Mouse (Mus musculus): ENCODE results near the gene Arhgap15. TPM values are rescaled to one million over a fixed set of nuclear protein-coding genes. Genes with fewer than 3 reads are reported as not detected.

Gene Arhgap15
- total RNA-seq, 1 experiment: not detected

DNA sequence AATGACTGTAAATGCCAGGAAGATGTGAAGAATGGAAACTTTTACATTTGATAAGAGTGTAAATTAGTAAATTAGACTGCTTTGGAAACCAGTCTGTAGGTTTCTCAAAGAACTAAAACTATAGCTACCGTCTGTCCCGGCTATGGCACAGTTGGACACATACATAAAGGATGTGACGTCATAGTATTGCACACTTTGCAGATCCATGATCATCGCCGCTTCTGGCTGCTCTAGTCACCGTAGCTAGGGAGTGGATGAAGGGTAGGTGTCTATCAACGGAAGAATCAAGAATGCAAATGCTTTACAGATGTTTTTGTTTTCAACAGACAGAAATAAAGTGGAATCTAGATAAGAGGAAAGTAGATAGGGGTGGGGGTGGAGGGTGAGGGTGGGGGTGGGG, 11.1 kb upstream of the Arhgap15 start:
- in situ Hi-C loops (cut with MboI; ENCODE audit: low sequenced_read_pairs in 2 of 2, unreplicated experiment in 2 of 2): no loop called here
- Histone ChIP-seq H3K27ac (ENCODE audit: insufficient read depth, low read depth, low read length, poor library complexity, severe bottlenecking) (no peak overlapping the region), H3K9ac (ENCODE audit: insufficient read depth, low read depth, low read length, poor library complexity, severe bottlenecking) (no peak overlapping the region), H3K4me3 (ENCODE audit: insufficient read depth in 1 of 2, low read depth in 1 of 2, low read length in 2 of 2, poor library complexity in 1 of 2, severe bottlenecking in 1 of 2) (no peak overlapping the region), H3K9me3 (ENCODE audit: control insufficient read depth, insufficient read depth, low read depth, low read length) (no peaks in the 10 kb centered on the region), H3K4me1 (ENCODE audit: control insufficient read depth in 2 of 2, insufficient read depth in 2 of 2, low read length in 2 of 2, poor library complexity in 1 of 2) (peaks cover 0 to 3% of the 10 kb centered on the region in 2 experiments; a peak in 2 of 4 replicates), H3K36me3 (ENCODE audit: control insufficient read depth, insufficient read depth, low read length, poor library complexity, severe bottlenecking) (no peaks in the 10 kb centered on the region)
- TF ChIP-seq CHD2 (IDR thresholded peaks at IDR 0.05; ENCODE audit: low read depth, low read length) (no peak), ZNF384 (IDR thresholded peaks at IDR 0.05; ENCODE audit: low read depth, low read length) (no peak), ZC3H11A (IDR thresholded peaks at IDR 0.05; ENCODE audit: borderline replicate concordance, low read depth, low read length) (no peak), MAFK (IDR thresholded peaks at IDR 0.05; ENCODE audit: insufficient read depth, low read depth, low read length) (no peak), HCFC1 (IDR thresholded peaks at IDR 0.05; ENCODE audit: borderline replicate concordance, insufficient read depth, low read length) (no peak)
- no peak for DNase-seq (ENCODE audit: low read depth, low spot score)

DNA sequence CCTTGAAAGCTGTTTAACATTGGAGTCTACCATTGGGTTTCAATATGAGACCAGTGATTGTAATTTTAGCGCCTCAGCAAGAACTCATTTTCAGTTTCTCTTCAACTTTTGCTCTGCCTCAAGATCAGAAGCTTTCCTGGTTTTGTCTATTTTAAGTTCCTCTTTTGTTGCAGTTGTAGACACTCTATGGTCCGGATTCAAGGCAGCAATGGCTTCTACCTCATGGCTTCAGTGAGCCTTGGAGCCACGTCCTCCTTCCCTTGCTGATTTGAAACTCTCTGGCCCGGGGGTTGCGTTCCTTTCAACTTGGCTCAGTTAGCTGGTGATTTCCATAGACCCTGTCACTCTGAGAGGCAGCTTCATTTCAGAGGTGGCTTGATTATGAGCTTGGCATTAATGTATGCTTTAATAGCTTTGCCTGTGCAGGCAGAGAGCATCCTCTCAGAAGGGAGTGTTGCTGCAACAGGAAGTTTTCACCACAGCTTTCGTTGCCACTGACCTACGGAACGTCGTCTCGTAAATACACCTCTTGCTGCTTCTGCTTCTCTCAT, 10.0 kb upstream of the Arhgap15 start:
- Histone ChIP-seq H3K4me3 (ENCODE audit: insufficient read depth in 1 of 2, low read depth in 1 of 2, low read length in 2 of 2, poor library complexity in 1 of 2, severe bottlenecking in 1 of 2) (no peak overlapping the region), H3K36me3 (ENCODE audit: control insufficient read depth, insufficient read depth, low read length, poor library complexity, severe bottlenecking) (no peaks in the 10 kb centered on the region), H3K9me3 (ENCODE audit: control insufficient read depth, insufficient read depth, low read depth, low read length) (no peaks in the 10 kb centered on the region), H3K9ac (ENCODE audit: insufficient read depth, low read depth, low read length, poor library complexity, severe bottlenecking) (no peak overlapping the region), H3K27ac (ENCODE audit: insufficient read depth, low read depth, low read length, poor library complexity, severe bottlenecking) (no peak overlapping the region), H3K4me1 (ENCODE audit: control insufficient read depth in 2 of 2, insufficient read depth in 2 of 2, low read length in 2 of 2, poor library complexity in 1 of 2) (peaks cover 0 to 3% of the 10 kb centered on the region in 2 experiments; a peak in 2 of 4 replicates)
- no peak for DNase-seq (ENCODE audit: low read depth, low spot score)
- TF ChIP-seq ZC3H11A (IDR thresholded peaks at IDR 0.05; ENCODE audit: borderline replicate concordance, low read depth, low read length): no peak
- no peak for TF ChIP-seq CHD2 (IDR thresholded peaks at IDR 0.05; ENCODE audit: low read depth, low read length)
- no peak for TF ChIP-seq HCFC1 (IDR thresholded peaks at IDR 0.05; ENCODE audit: borderline replicate concordance, insufficient read depth, low read length)
- no peak for TF ChIP-seq ZNF384 (IDR thresholded peaks at IDR 0.05; ENCODE audit: low read depth, low read length)
- TF ChIP-seq MAFK (IDR thresholded peaks at IDR 0.05; ENCODE audit: insufficient read depth, low read depth, low read length): no peak
- in situ Hi-C loops (cut with MboI; ENCODE audit: low sequenced_read_pairs in 2 of 2, unreplicated experiment in 2 of 2): no loop called here

DNA sequence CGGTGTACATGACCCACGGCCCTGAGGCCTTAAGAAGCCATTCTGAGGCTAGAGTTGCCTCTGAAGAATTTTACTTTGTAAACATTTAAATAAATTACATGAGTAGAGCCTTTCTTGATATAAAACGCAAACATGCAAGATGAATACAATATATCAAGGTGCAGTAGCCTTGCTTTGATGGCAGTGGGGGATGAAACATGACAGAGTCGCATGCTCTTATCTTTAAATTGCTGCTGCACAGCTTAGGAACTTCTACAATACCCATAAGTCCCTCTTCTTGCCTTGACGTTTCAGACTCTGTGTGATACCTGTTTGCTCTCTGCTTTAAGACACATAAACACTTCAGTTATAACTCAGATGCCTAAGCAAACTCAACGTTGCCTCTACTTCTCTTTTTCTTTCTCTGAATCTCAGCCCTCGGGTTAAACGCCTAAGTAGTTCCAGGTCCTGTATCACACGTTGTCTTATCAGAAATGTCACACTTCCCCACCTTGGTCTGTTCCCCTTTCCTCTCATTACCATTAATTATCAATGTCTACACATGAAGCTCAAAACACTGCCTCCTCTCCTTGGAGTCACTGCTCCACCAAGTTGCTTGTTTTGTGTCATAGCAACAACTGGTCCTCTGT, 9.3 kb upstream of the Arhgap15 start:
- in situ Hi-C loops (cut with MboI; ENCODE audit: low sequenced_read_pairs in 2 of 2, unreplicated experiment in 2 of 2): no loop called here
- H3K4me1 ChIP-seq (ENCODE audit: control insufficient read depth in 2 of 2, insufficient read depth in 2 of 2, low read length in 2 of 2, poor library complexity in 1 of 2): peaks cover 0 to 3% of the 10 kb centered on the region in 2 experiments; a peak in 2 of 4 replicates
- TF ChIP-seq ZNF384 (IDR thresholded peaks at IDR 0.05; ENCODE audit: low read depth, low read length) (no peak), HCFC1 (IDR thresholded peaks at IDR 0.05; ENCODE audit: borderline replicate concordance, insufficient read depth, low read length) (no peak), ZC3H11A (IDR thresholded peaks at IDR 0.05; ENCODE audit: borderline replicate concordance, low read depth, low read length) (no peak), MAFK (IDR thresholded peaks at IDR 0.05; ENCODE audit: insufficient read depth, low read depth, low read length) (no peak), CHD2 (IDR thresholded peaks at IDR 0.05; ENCODE audit: low read depth, low read length) (no peak)
- no peak overlapping the region for H3K27ac ChIP-seq (ENCODE audit: insufficient read depth, low read depth, low read length, poor library complexity, severe bottlenecking)
- H3K36me3 ChIP-seq (ENCODE audit: control insufficient read depth, insufficient read depth, low read length, poor library complexity, severe bottlenecking): no peaks in the 10 kb centered on the region
- no peak for DNase-seq (ENCODE audit: low read depth, low spot score)
- no peaks in the 10 kb centered on the region for H3K9me3 ChIP-seq (ENCODE audit: control insufficient read depth, insufficient read depth, low read depth, low read length)
- H3K4me3 ChIP-seq (ENCODE audit: insufficient read depth in 1 of 2, low read depth in 1 of 2, low read length in 2 of 2, poor library complexity in 1 of 2, severe bottlenecking in 1 of 2): no peak overlapping the region
- no peak overlapping the region for H3K9ac ChIP-seq (ENCODE audit: insufficient read depth, low read depth, low read length, poor library complexity, severe bottlenecking)

DNA sequence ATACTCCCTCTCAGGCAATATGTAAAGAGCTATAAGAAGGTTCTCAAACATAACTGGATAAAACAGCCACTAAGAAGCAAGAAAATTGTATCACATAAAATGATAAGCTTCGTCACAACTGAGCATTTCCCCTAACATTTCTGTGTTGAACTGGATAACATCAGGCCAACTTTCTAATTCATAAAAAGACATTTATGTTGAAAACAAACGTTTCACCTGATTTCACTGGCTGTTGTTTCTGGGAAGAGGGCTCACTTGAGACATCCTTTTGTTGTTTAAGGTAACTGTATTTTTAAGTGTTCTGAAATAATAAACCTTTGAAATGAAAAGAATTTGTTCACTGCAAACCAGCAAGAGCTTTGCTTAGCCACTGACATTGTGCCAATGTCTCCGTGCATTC, 697 bp downstream of the Arhgap15 start:
- no peaks in the 10 kb centered on the region for H3K36me3 ChIP-seq (ENCODE audit: control insufficient read depth, insufficient read depth, low read length, poor library complexity, severe bottlenecking)
- H3K4me1 ChIP-seq (ENCODE audit: control insufficient read depth in 2 of 2, insufficient read depth in 2 of 2, low read length in 2 of 2, poor library complexity in 1 of 2): no peaks in the 10 kb centered on the region
- no peak overlapping the region for H3K4me3 ChIP-seq (ENCODE audit: insufficient read depth in 1 of 2, low read depth in 1 of 2, low read length in 2 of 2, poor library complexity in 1 of 2, severe bottlenecking in 1 of 2)
- DNase-seq (ENCODE audit: low read depth, low spot score): no peak
- no peak overlapping the region for H3K27ac ChIP-seq (ENCODE audit: insufficient read depth, low read depth, low read length, poor library complexity, severe bottlenecking)
- H3K9ac ChIP-seq (ENCODE audit: insufficient read depth, low read depth, low read length, poor library complexity, severe bottlenecking): no peak overlapping the region
- in situ Hi-C loops (cut with MboI; ENCODE audit: low sequenced_read_pairs in 2 of 2, unreplicated experiment in 2 of 2): no loop called here
- H3K9me3 ChIP-seq (ENCODE audit: control insufficient read depth, insufficient read depth, low read depth, low read length): no peaks in the 10 kb centered on the region
- TF ChIP-seq CHD2 (IDR thresholded peaks at IDR 0.05; ENCODE audit: low read depth, low read length): no peak

DNA sequence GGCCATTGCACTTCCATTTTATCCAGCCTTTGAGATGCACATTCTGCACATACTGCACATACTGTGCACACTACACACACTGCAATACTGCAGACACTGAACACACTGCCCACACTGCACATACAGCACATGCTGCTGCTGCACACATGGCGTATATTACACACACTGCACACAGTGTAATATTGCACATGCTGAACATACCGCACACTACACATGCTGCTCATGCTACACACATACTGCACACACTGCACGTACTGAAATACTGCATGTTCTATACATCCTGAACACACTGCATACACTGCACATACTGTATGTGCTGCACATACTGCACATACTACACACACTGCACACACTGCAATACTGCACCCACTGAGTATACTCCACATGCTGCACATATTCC, 7.3 kb downstream of the Arhgap15 start:
- H3K9ac ChIP-seq (ENCODE audit: insufficient read depth, low read depth, low read length, poor library complexity, severe bottlenecking): no peak overlapping the region
- H3K4me1 ChIP-seq (ENCODE audit: control insufficient read depth in 2 of 2, insufficient read depth in 2 of 2, low read length in 2 of 2, poor library complexity in 1 of 2): no peaks in the 10 kb centered on the region
- H3K4me3 ChIP-seq (ENCODE audit: insufficient read depth in 1 of 2, low read depth in 1 of 2, low read length in 2 of 2, poor library complexity in 1 of 2, severe bottlenecking in 1 of 2): no peak overlapping the region
- H3K27ac ChIP-seq (ENCODE audit: insufficient read depth, low read depth, low read length, poor library complexity, severe bottlenecking): no peak overlapping the region
- no peak for TF ChIP-seq CHD2 (IDR thresholded peaks at IDR 0.05; ENCODE audit: low read depth, low read length)
- no peak for TF ChIP-seq ZNF384 (IDR thresholded peaks at IDR 0.05; ENCODE audit: low read depth, low read length)
- no peak for TF ChIP-seq HCFC1 (IDR thresholded peaks at IDR 0.05; ENCODE audit: borderline replicate concordance, insufficient read depth, low read length)
- H3K9me3 ChIP-seq (ENCODE audit: control insufficient read depth, insufficient read depth, low read depth, low read length): no peaks in the 10 kb centered on the region
- H3K36me3 ChIP-seq (ENCODE audit: control insufficient read depth, insufficient read depth, low read length, poor library complexity, severe bottlenecking): no peaks in the 10 kb centered on the region
- in situ Hi-C loops (cut with MboI; ENCODE audit: low sequenced_read_pairs in 2 of 2, unreplicated experiment in 2 of 2): no loop called here
- DNase-seq (ENCODE audit: low read depth, low spot score): no peak
